Mouse (Mus musculus) small intestine, adult 2 months (tissue): Measurements from ENCODE around the gene Rnf31. TPM values are rescaled to one million over a fixed set of nuclear protein-coding genes. Genes with fewer than 3 reads are reported as not detected.

Experiments
- H3K27ac ChIP-seq: fragments of 200-500 bp; 2 replicates; pipeline ENCODE4 v1.5.1; 2012; ENCODE audit warnings: low read depth, low read length, control low read depth, inconsistent platforms; ENCODE audit not compliant: insufficient read depth
- H3K27me3 ChIP-seq: fragments of 200-500 bp; 2 replicates; pipeline ENCODE4 v1.6.1; 2012; ENCODE audit warnings: mild to moderate bottlenecking, moderate library complexity, low read length, inconsistent platforms; ENCODE audit not compliant: control insufficient read depth, insufficient read depth
- H3K36me3 ChIP-seq: fragments of 200-500 bp; 2 replicates; pipeline ENCODE4 v1.6.1; 2012; ENCODE audit warnings: mild to moderate bottlenecking, low read length, control low read depth, inconsistent platforms; ENCODE audit not compliant: control insufficient read depth, insufficient read depth
- H3K4me1 ChIP-seq: fragments of 200-500 bp; 2 replicates; pipeline ENCODE4 v1.6.1; 2012; ENCODE audit warnings: low read length, inconsistent platforms, mixed read lengths; ENCODE audit not compliant: control insufficient read depth, insufficient read depth, insufficient read length
- H3K4me3 ChIP-seq: fragments of 200-500 bp; 2 replicates; pipeline ENCODE4 v1.5.1; 2012; ENCODE audit warnings: low read depth, mild to moderate bottlenecking, control low read depth, inconsistent platforms, low read length, moderate library complexity
- CTCF ChIP-seq: fragments of 200-500 bp; IDR thresholded peaks from 2 replicates; pipeline ENCODE4 v1.5.1; 2012; ENCODE audit warnings: low read depth, mild to moderate bottlenecking, control low read depth, inconsistent platforms, low read length, moderate library complexity, mixed read lengths; ENCODE audit not compliant: insufficient replicate concordance, insufficient read length; ENCODE audit errors: extremely low read depth
- POLR2A ChIP-seq: fragments of 200-500 bp; IDR thresholded peaks from 2 replicates; pipeline ENCODE4 v1.6.1; 2012; ENCODE audit warnings: low read depth, mild to moderate bottlenecking, control low read depth, inconsistent platforms, low read length, moderate library complexity
- WGBS: fragments of 180-500 bp; shearing (Covaris S2); methylation state at CpG from one replicate; pipeline ENCODE4 v1.1.7; 2018; 5-methylcytosine and 5-hydroxymethylcytosine counted together
- polyA plus RNA-seq: library from polyadenylated mRNA; depleted of rRNA; stranded (reverse); fragments of >200 nt; gene quantifications from 2 replicates; pipeline ENCODE4 v1.2.3, GENCODE M21; 2012; rRNA removed

The Rnf31 gene
- polyA plus RNA-seq = 28.8 and 65.8 TPM in 2 replicates

DNA sequence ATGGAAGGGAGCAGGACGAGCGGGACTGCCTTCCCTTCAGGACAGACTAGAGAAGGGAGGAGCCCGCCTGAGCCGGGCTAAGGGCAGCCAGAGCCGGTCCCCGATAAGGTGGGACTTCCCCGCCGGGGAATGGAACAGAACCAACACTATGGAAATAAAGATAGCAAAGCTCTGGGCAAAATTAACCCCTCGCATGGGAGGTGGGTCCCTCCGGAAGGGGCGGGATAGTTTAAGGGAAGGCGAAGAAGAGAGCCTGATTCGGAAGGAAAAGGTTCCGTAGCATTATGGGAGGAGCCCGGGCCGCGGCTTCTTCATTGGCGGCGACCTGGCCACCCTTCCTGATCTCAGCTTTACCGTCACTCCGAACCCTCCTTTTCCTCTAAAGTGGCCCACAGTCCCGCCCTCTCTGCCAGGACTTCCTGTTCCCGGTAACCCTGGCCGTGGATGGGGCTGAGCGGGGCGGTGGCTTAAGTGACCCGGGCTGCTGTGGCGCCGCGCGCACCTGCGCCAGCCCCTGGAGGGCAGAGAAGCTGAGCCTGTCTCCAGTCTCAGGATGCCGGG is at the start of gene Rnf31:
TSS of gene Rnf31 (plus strand) at position 378 of the 561 bp plus-strand sequence.
- TF ChIP-seq POLR2A (peak; percentile 85), CTCF (no peak)
- WGBS = under 1% methylated on average over 33 of the region's 33 CpGs
- Histone ChIP-seq H3K36me3 (peaks cover 40% of the 10 kb centered on the region), H3K4me1 (peaks cover 7% of the 10 kb centered on the region), H3K27me3 (no peaks in the 10 kb centered on the region), H3K4me3 (peak within 1 kb of the TSS; percentile 86), H3K27ac (peak within 1 kb of the TSS; percentile 99)

DNA sequence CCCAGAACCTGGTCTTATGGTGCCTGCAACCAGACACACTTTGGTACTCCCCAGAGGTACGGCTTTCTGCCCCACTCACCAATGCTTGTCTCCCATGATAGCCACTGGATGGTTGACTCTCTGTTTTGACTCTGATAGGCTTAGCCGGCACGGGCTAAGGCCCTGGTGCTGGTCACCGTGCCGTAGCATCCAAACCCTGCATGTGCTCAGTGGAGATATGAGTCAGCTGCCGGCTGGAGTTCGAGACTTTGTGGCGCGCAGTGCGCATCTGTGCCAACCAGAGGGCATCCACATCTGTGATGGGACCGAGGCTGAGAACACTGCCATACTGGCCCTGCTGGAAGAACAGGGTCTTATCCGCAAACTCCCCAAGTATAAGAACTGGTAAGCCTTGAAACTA is 49.2 kb upstream of the Rnf31 start:
- 98% methylated on average over 12 of the region's 12 CpGs for WGBS
- no peak overlapping the region for H3K27ac ChIP-seq
- peaks cover 14% of the 10 kb centered on the region for H3K36me3 ChIP-seq
- no peak for TF ChIP-seq CTCF
- TF ChIP-seq POLR2A = no peak
- H3K4me1 ChIP-seq = peaks cover 4% of the 10 kb centered on the region; the same call in 1 of the 2 replicates
- no peaks in the 10 kb centered on the region for H3K27me3 ChIP-seq
- no peak overlapping the region for H3K4me3 ChIP-seq

DNA sequence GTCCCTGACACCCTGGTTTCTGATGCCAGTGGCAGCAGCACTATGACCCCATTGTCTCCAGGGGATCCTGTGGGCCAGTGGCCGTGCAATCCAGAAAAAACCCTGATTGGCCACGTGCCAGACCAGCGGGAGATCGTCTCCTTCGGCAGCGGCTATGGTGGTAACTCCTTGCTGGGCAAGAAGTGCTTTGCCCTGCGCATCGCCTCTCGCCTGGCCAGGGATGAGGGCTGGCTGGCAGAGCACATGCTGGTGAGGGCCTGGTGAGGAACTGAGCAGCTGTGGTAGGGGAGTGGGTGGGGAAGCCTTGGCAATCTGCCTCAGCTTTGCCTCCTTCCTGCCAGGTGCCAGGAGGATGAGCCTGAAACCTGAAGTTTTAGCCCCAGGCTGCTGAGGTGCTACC is 47.2 kb upstream of the Rnf31 start:
- H3K36me3 ChIP-seq = peaks cover 30% of the 10 kb centered on the region
- 77% methylated on average over 9 of the region's 9 CpGs for WGBS

DNA sequence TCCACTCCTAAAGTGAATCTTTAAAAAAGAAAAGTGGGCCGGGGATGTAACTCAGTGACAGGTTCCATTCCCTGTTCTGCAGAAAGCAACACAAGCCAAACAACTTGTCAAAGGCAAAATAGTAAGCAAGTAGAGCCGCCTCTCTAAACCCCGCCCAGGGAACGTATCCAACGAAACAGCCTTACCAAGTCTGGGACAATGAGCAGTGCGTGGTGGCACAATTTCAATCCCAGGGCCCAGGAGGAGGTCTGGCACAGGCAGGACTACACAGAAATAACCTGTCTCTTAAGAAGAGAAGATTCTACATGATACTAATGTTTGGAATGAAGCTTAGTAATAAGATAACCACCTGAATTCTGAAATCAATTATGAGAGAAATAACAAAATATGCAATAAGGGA is 41.3 kb upstream of the Rnf31 start:
- no peak for TF ChIP-seq POLR2A
- no peak for TF ChIP-seq CTCF
- Histone ChIP-seq H3K36me3 (peaks cover 27% of the 10 kb centered on the region), H3K27ac (no peak overlapping the region), H3K4me3 (no peak overlapping the region), H3K27me3 (no peaks in the 10 kb centered on the region), H3K4me1 (peaks cover 4% of the 10 kb centered on the region; the same call in 1 of the 2 replicates)
- WGBS = 79% methylated on average over 6 of the region's 6 CpGs

More for the DNA sequence above, 47.2 kb upstream of the Rnf31 start:
- H3K4me1 ChIP-seq = peaks cover 4% of the 10 kb centered on the region; the same call in 1 of the 2 replicates
- no peaks in the 10 kb centered on the region for H3K27me3 ChIP-seq
- H3K27ac ChIP-seq = no peak overlapping the region
- TF ChIP-seq POLR2A (no peak), CTCF (no peak)
- H3K4me3 ChIP-seq = no peak overlapping the region

DNA sequence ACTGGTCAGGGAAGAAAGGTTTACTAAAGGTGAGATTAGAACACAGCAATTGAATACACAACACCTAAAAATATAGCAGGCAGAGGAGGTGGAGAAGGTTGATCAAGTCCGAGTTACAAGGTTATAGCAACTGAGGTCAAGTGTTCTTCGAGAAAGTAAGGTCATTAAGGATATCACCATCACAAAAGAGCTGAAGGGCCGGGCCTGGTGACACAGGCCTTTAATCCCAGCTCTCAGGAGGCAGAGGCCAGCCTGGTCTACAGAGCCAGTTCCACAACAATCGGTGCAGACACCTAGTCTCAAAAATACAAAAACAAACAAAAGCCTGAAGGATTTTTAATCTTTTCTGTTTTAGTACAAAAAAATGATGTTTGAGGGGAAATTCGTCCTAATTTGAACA is 40.2 kb upstream of the Rnf31 start:
- H3K4me3 ChIP-seq = no peak overlapping the region
- no peaks in the 10 kb centered on the region for H3K27me3 ChIP-seq
- peaks cover 23% of the 10 kb centered on the region for H3K36me3 ChIP-seq
- TF ChIP-seq POLR2A = no peak
- no peak for TF ChIP-seq CTCF
- no peak overlapping the region for H3K27ac ChIP-seq
- WGBS = 82% methylated on average over 5 of the region's 5 CpGs
- H3K4me1 ChIP-seq = peaks cover 4% of the 10 kb centered on the region; the same call in 1 of the 2 replicates

DNA sequence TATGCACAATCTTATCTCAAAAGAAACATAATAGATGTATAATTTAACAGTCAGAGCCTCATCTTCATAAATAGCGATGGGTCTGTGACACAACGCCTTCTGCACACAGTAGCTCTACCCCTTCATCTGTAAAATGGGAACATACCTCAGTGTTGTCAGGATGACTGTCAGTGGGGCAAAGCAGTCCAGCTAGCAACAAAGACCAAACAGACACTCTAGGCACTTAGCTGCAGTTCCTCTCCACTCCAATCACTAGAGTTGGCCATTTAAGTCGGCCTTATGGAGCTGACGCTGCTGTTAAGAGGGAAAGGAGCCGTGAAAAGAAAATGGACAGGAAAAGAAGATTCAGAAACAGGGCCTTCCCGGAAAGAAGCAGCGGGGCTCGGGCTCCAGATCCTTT is 39.7 kb upstream of the Rnf31 start:
- Histone ChIP-seq H3K27ac (no peak overlapping the region), H3K4me3 (no peak overlapping the region), H3K36me3 (peaks cover 20% of the 10 kb centered on the region), H3K27me3 (no peaks in the 10 kb centered on the region), H3K4me1 (peaks cover 4% of the 10 kb centered on the region; the same call in 1 of the 2 replicates)
- 90% methylated on average over 8 of the region's 8 CpGs for WGBS
- TF ChIP-seq CTCF = no peak
- no peak for TF ChIP-seq POLR2A

DNA sequence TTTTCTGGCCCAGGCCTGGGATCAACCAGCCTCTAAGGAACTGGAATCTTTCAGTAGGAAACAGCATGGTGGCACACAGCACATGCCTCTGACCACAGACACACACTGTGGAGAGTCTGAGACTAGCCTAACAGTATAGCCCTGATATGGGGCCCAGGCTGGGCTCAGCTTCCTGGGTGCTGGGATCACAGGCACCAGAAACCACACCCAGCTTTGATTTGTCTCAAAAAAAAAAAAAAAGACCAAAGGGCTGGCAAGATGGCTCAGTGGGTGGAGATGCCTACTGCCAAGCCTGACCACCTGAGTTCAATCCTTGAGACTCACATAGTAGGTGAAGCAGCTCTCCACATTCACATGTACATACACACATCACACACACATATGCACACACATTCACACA is 36.9 kb upstream of the Rnf31 start:
- no peak for TF ChIP-seq POLR2A
- no peak for TF ChIP-seq CTCF
- H3K4me1 ChIP-seq = peaks cover 6% of the 10 kb centered on the region; the same call in 1 of the 2 replicates
- H3K27ac ChIP-seq = no peak overlapping the region
- no peaks in the 10 kb centered on the region for H3K27me3 ChIP-seq
- no peak overlapping the region for H3K4me3 ChIP-seq
- H3K36me3 ChIP-seq = peaks cover 2% of the 10 kb centered on the region; the same call in 1 of the 2 replicates

DNA sequence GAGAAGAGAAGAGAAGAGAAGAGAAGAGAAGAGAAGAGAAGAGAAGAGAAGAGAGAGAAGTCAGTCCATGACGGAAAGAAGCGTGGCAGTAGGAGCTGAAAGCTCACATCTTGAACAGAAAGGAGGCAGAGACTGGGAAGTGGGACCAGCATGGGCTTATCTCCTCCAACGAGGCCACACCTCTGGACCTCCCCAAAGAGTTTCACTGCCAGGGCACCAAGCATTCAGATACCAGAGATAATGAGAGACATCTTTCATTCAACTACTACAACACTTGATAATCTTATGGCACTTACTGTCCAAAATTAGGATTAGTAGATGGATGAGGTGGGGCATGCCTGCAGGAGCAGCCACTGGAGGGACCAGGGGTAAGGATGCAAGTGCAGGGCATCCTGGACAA is 35.7 kb upstream of the Rnf31 start:
- peaks cover 6% of the 10 kb centered on the region; the same call in 1 of the 2 replicates for H3K4me1 ChIP-seq
- 73% methylated on average over 3 of the region's 3 CpGs for WGBS
- H3K27ac ChIP-seq = no peak overlapping the region
- H3K4me3 ChIP-seq = no peak overlapping the region
- TF ChIP-seq POLR2A = no peak
- TF ChIP-seq CTCF = no peak
- no peaks in the 10 kb centered on the region for H3K36me3 ChIP-seq
- no peaks in the 10 kb centered on the region for H3K27me3 ChIP-seq
